Mouse (Mus musculus) R1 (cell line): ENCODE data around the gene Etnk1.
"Not testable (repeated sequence)": the region's sequence is repeated elsewhere in the genome, so short reads cannot be mapped to it uniquely, and the experiment has no call there.

Experiments used
- DNase-seq: peaks from one replicate; pipeline ENCODE4 v3.0.0-alpha.2; 2018; ENCODE audit warnings: low read depth, low spot score

Etnk1 gene

GRCm38 (mm10) chr6:143170166-143170960, 3.3 kb downstream of the Etnk1 start:
- peak; percentile 76 for DNase-seq

GRCm38 (mm10) chr6:143171066-143171465, 4.0 kb downstream of the Etnk1 start:
- no peak for DNase-seq

- no peak for DNase-seq
Observed at GRCm38 (mm10) chr6:143171781-143172465, 4.9 kb downstream of the Etnk1 start.

GRCm38 (mm10) chr6:143172683-143173082, 5.7 kb downstream of the Etnk1 start:
- DNase-seq, result not testable (repeated sequence)

- DNase-seq, result no peak
Observed at GRCm38 (mm10) chr6:143174226-143174625, 7.2 kb downstream of the Etnk1 start.

- DNase-seq, result peak; percentile 74
Observed at GRCm38 (mm10) chr6:143174906-143175656, 8.1 kb downstream of the Etnk1 start.

- no peak for DNase-seq
Observed at GRCm38 (mm10) chr6:143176076-143176475, 9.1 kb downstream of the Etnk1 start.

GRCm38 (mm10) chr6:143176591-143176990, 9.6 kb downstream of the Etnk1 start:
- DNase-seq, result no peak

GRCm38 (mm10) chr6:143179181-143179580, 12.2 kb downstream of the Etnk1 start:
- no peak for DNase-seq

GRCm38 (mm10) chr6:143179733-143180132, 12.7 kb downstream of the Etnk1 start:
- no peak for DNase-seq

- no peak for DNase-seq
Observed at GRCm38 (mm10) chr6:143180511-143180910, 13.5 kb downstream of the Etnk1 start.

- DNase-seq, result no peak
Observed at GRCm38 (mm10) chr6:143184099-143184498, 17.1 kb downstream of the Etnk1 start.

- DNase-seq, result peak; percentile 78
Observed at GRCm38 (mm10) chr6:143184745-143185144, 17.7 kb downstream of the Etnk1 start.

GRCm38 (mm10) chr6:143190838-143191476, 23.9 kb downstream of the Etnk1 start:
- no peak for DNase-seq

- DNase-seq, result peak; percentile 79
Observed at GRCm38 (mm10) chr6:143191477-143192098, 24.6 kb downstream of the Etnk1 start.

GRCm38 (mm10) chr6:143192709-143193108, 25.7 kb downstream of the Etnk1 start:
- DNase-seq, result no peak

- no peak for DNase-seq
Observed at GRCm38 (mm10) chr6:143193166-143193565, 26.1 kb downstream of the Etnk1 start.

- DNase-seq, result no peak
Observed at GRCm38 (mm10) chr6:143193641-143194040, 26.6 kb downstream of the Etnk1 start.

GRCm38 (mm10) chr6:143197053-143197452, 30.0 kb downstream of the Etnk1 start:
- DNase-seq, result peak; percentile 57

GRCm38 (mm10) chr6:143198421-143198820, 31.4 kb downstream of the Etnk1 start:
- no peak for DNase-seq

- no peak for DNase-seq
Observed at GRCm38 (mm10) chr6:143203097-143203496, 36.1 kb downstream of the Etnk1 start.
